Mouse (Mus musculus) hindbrain, embryonic 14.5 days (tissue): ENCODE measurements around the gene Gpr108. TPM values are rescaled to one million over a fixed set of nuclear protein-coding genes. Genes with fewer than 3 reads are reported as not detected.

ENCODE experiments used
- microRNA-seq: library from miRNA; unstranded; fragments of <30 nt; microRNA quantifications from one replicate; pipeline ENCODE4, GENCODE M21; 2016
- polyA plus RNA-seq: library from polyadenylated mRNA; unstranded; fragments of >200 nt; fragmentation: Nextera tagmentation; extraction: Ambion mirVana; gene quantifications from 2 replicates; pipeline ENCODE4 v1.2.1, GENCODE M21; 2014

Gene Gpr108
- polyA plus RNA-seq, 1 experiment from 2014 or later, result 22.1 TPM

Small RNA genes lying within 50 kb of the gene (microRNA-seq; reads per million reads assigned to microRNA genes)
- not detected for gene Mir6978

Other genes with a start within 250 kb of the Gpr108 start
- gene Pspn, start 248.4 kb downstream of the Gpr108 start, polyA plus RNA-seq, result 0.47 and 0.68 TPM in 2 replicates
- gene Gtf2f1, start 237.2 kb downstream of the Gpr108 start, polyA plus RNA-seq, result 54.5 and 58.2 TPM in 2 replicates
- 0.28 and 0.40 TPM in 2 replicates for gene Gm17949, start 237.0 kb downstream of the Gpr108 start, polyA plus RNA-seq
- 36.0 and 38.1 TPM in 2 replicates for gene Khsrp, start 216.9 kb downstream of the Gpr108 start, polyA plus RNA-seq
- gene Slc25a41, start 206.8 kb downstream of the Gpr108 start, polyA plus RNA-seq, result not detected in 2 replicates
- 4.0 and 4.2 TPM in 2 replicates for gene Crb3, start 189.3 kb downstream of the Gpr108 start, polyA plus RNA-seq
- 40.6 and 46.8 TPM in 2 replicates for gene Slc25a23, start 188.6 kb downstream of the Gpr108 start, polyA plus RNA-seq
- gene Dennd1c, start 169.9 kb downstream of the Gpr108 start, polyA plus RNA-seq, result 2.8 and 3.6 TPM in 2 replicates
- 312 and 331 TPM in 2 replicates for gene Tubb4a, start 160.7 kb downstream of the Gpr108 start, polyA plus RNA-seq
- 5.6 and 6.2 TPM in 2 replicates for gene Tnfsf9, start 143.1 kb downstream of the Gpr108 start, polyA plus RNA-seq
- gene Cd70, start 98.7 kb downstream of the Gpr108 start, polyA plus RNA-seq, result 1.5 and 1.7 TPM in 2 replicates
- gene Tnfsf14, start 54.3 kb downstream of the Gpr108 start, polyA plus RNA-seq, result 0.13 TPM in 1 of 2 replicates, not detected in the other
- gene C3, start 20.3 kb downstream of the Gpr108 start, polyA plus RNA-seq, result 2.0 and 2.7 TPM in 2 replicates
- gene Trip10, start 1.0 kb upstream of the Gpr108 start, polyA plus RNA-seq, result 9.5 and 10.1 TPM in 2 replicates
- 1.7 TPM in 2 replicates for gene Vav1, start 30.7 kb upstream of the Gpr108 start, polyA plus RNA-seq
- gene Adgre1, start 110.2 kb upstream of the Gpr108 start, polyA plus RNA-seq, result 4.9 and 5.5 TPM in 2 replicates